ENCODE assay signal across 8 mouse cellular contexts in genomic region chr15:88828800-88829705, GRCm38 (mm10). TPM values are rescaled to one million over a fixed set of nuclear protein-coding genes. Genes with fewer than 3 reads are reported as not detected.
A peak's percentile ranks its signal among the peaks of the same experiment; 100 is the strongest.
DNase-seq lines count a peak whose midpoint lies in the region; ATAC-seq and TF ChIP-seq lines count a peak whose summit lies in the region.

No protein-coding gene starts in this region.

- 51% methylated on average over 17 of the region's 17 CpGs for WGBS in embryonic facial prominence, embryonic 13.5 days
- WGBS in kidney, adult 2 months: 48% methylated on average over 17 of the region's 17 CpGs
- WGBS in limb, embryonic 12.5 days: 56% methylated on average over 17 of the region's 17 CpGs
- 57% methylated on average over 17 of the region's 17 CpGs for WGBS in midbrain, embryonic 14.5 days

- H3K27me3 ChIP-seq in embryonic facial prominence, embryonic 13.5 days: no peaks in the 10 kb centered on the region
- H3K27me3 ChIP-seq in kidney, adult 2 months (replicated peaks; ENCODE audit: control insufficient read depth, insufficient read depth, low read length): no peaks in the 10 kb centered on the region
- H3K27me3 ChIP-seq in limb, embryonic 12.5 days: no peaks in the 10 kb centered on the region
- H3K27me3 ChIP-seq in midbrain, embryonic 14.5 days (ENCODE audit: control insufficient read depth, insufficient read depth, low read length): no peaks in the 10 kb centered on the region

- peak; percentile 89 for DNase-seq in 3T3-L1 (ENCODE audit: low read depth, low spot score)
- DNase-seq in adrenal gland, postnatal 36 days: peak; percentile 92 to 93
- peak; percentile 91 for DNase-seq in heart, adult 8-10 months (ENCODE audit: low spot score)
- peak; percentile 94 for DNase-seq in kidney, adult 2 months
- DNase-seq in midbrain, embryonic 14.5 days: peak; percentile 92
- DNase-seq in spleen, adult 12 weeks (ENCODE audit: low spot score): peak; percentile 66

- peak; percentile 96 for TF ChIP-seq CTCF in kidney, adult 2 months (conservative IDR thresholded peaks at IDR 0.05; ENCODE audit: insufficient read depth, insufficient read length, low read depth, low read length)

- no peak overlapping the region for H3K27ac ChIP-seq in embryonic facial prominence, embryonic 13.5 days
- H3K27ac ChIP-seq in kidney, adult 2 months (ENCODE audit: insufficient read depth, low read depth, low read length): peak overlapping the region; percentile 82
- no peak overlapping the region for H3K27ac ChIP-seq in limb, embryonic 12.5 days
- H3K27ac ChIP-seq in midbrain, embryonic 14.5 days (replicated peaks; ENCODE audit: low read depth, low read length): no peak overlapping the region

- ATAC-seq in embryonic facial prominence, embryonic 13.5 days (ENCODE audit: insufficient number of reproducible peaks, insufficient read depth, low FRiP score, low TSS enrichment, low read depth): peak; percentile 76
- peak; percentile 80 for ATAC-seq in limb, embryonic 12.5 days (ENCODE audit: insufficient number of reproducible peaks, insufficient read depth, low FRiP score, low TSS enrichment, low read depth)
- ATAC-seq in midbrain, embryonic 14.5 days (ENCODE audit: low FRiP score, low TSS enrichment): peak; percentile 87

- no peaks in the 10 kb centered on the region for H3K9me3 ChIP-seq in embryonic facial prominence, embryonic 13.5 days
- no peaks in the 10 kb centered on the region for H3K9me3 ChIP-seq in limb, embryonic 12.5 days
- no peaks in the 10 kb centered on the region for H3K9me3 ChIP-seq in midbrain, embryonic 14.5 days (ENCODE audit: control insufficient read depth, low read length)

- H3K4me2 ChIP-seq in embryonic facial prominence, embryonic 13.5 days: no peak overlapping the region
- H3K4me2 ChIP-seq in limb, embryonic 12.5 days: no peak overlapping the region
- no peak overlapping the region for H3K4me2 ChIP-seq in midbrain, embryonic 14.5 days (ENCODE audit: low read length)

- H3K4me3 ChIP-seq in embryonic facial prominence, embryonic 13.5 days: no peak overlapping the region
- H3K4me3 ChIP-seq in kidney, adult 2 months (ENCODE audit: insufficient read depth, low read depth, low read length): no peak overlapping the region
- H3K4me3 ChIP-seq in limb, embryonic 12.5 days (replicated peaks): no peak overlapping the region
- no peak overlapping the region for H3K4me3 ChIP-seq in midbrain, embryonic 14.5 days (replicated peaks; ENCODE audit: low read depth, low read length)

- H3K9ac ChIP-seq in embryonic facial prominence, embryonic 13.5 days: no peak overlapping the region
- H3K9ac ChIP-seq in limb, embryonic 12.5 days (replicated peaks): no peak overlapping the region
- no peak overlapping the region for H3K9ac ChIP-seq in midbrain, embryonic 14.5 days (replicated peaks; ENCODE audit: low read length)

- H3K36me3 ChIP-seq in embryonic facial prominence, embryonic 13.5 days: peaks cover 32% of the 10 kb centered on the region
- no peaks in the 10 kb centered on the region for H3K36me3 ChIP-seq in kidney, adult 2 months (ENCODE audit: control insufficient read depth, insufficient read depth, low read length)
- H3K36me3 ChIP-seq in limb, embryonic 12.5 days: peaks cover 32% of the 10 kb centered on the region
- H3K36me3 ChIP-seq in midbrain, embryonic 14.5 days (ENCODE audit: control insufficient read depth, insufficient read depth, low read length): peaks cover 32% of the 10 kb centered on the region

- peaks cover 4% of the 10 kb centered on the region for H3K4me1 ChIP-seq in embryonic facial prominence, embryonic 13.5 days
- H3K4me1 ChIP-seq in kidney, adult 2 months (ENCODE audit: control insufficient read depth, insufficient read depth, low read length): peaks cover 37% of the 10 kb centered on the region
- H3K4me1 ChIP-seq in limb, embryonic 12.5 days (replicated peaks): peaks cover 6% of the 10 kb centered on the region
- H3K4me1 ChIP-seq in midbrain, embryonic 14.5 days (ENCODE audit: control insufficient read depth, insufficient read depth, low read length): no peaks in the 10 kb centered on the region

- TF ChIP-seq POLR2A in kidney, adult 2 months (IDR thresholded peaks at IDR 0.05; ENCODE audit: low read depth, low read length): no peak

RNA-seq across cellular contexts. Expression of gene Creld2, which starts 9.6 kb away (rescaled TPM):
- total RNA-seq in adrenal gland, postnatal 36 days (2021): 10 to 100 TPM; 40.1 to 52.8 TPM
- 74.7 and 87.3 TPM in 2 replicates for polyA plus RNA-seq in embryonic facial prominence, embryonic 13.5 days (2015; fragmentation: Nextera tagmentation; extraction: Ambion mirVana)
- total RNA-seq in heart, adult 8-10 months (2022): 10 to 100 TPM; 17.2 to 28.0 (median 21.1) TPM
- polyA plus RNA-seq in kidney, adult 2 months (2012; rRNA removed): 27.3 and 30.4 TPM in 2 replicates
- polyA plus RNA-seq in limb, embryonic 12.5 days (2016; fragmentation: Nextera tagmentation; extraction: Ambion mirVana): 70.6 and 74.7 TPM in 2 replicates
- polyA plus RNA-seq in midbrain, embryonic 14.5 days (2014; fragmentation: Nextera tagmentation; extraction: Ambion mirVana): 49.6 and 53.8 TPM in 2 replicates

RNA-seq across cellular contexts. Expression of gene Alg12, which starts 9.9 kb away (rescaled TPM):
- total RNA-seq in adrenal gland, postnatal 36 days (2021): 10 to 100 TPM; 14.1 to 18.9 TPM
- 11.2 and 12.2 TPM in 2 replicates for polyA plus RNA-seq in embryonic facial prominence, embryonic 13.5 days (2015; fragmentation: Nextera tagmentation; extraction: Ambion mirVana)
- total RNA-seq in heart, adult 8-10 months (2022): 10 to 100 TPM in 2 of 4 experiments, 1 to 10 TPM in 2; 7.4 to 10.3 (median 9.9) TPM
- polyA plus RNA-seq in kidney, adult 2 months (2012; rRNA removed): 18.1 and 21.3 TPM in 2 replicates
- polyA plus RNA-seq in limb, embryonic 12.5 days (2016; fragmentation: Nextera tagmentation; extraction: Ambion mirVana): 10.3 and 11.2 TPM in 2 replicates
- polyA plus RNA-seq in midbrain, embryonic 14.5 days (2014; fragmentation: Nextera tagmentation; extraction: Ambion mirVana): 7.1 and 8.1 TPM in 2 replicates

RNA-seq across cellular contexts. Expression of gene Pim3, which starts 32.9 kb away (rescaled TPM):
- total RNA-seq in adrenal gland, postnatal 36 days (2021): 100 to 1,000 TPM; 123 to 134 TPM
- polyA plus RNA-seq in embryonic facial prominence, embryonic 13.5 days (2015; fragmentation: Nextera tagmentation; extraction: Ambion mirVana): 48.7 and 52.9 TPM in 2 replicates
- total RNA-seq in heart, adult 8-10 months (2022): 100 to 1,000 TPM in 1 of 4 experiments, 10 to 100 TPM in 3; 70.8 to 183 (median 86.1) TPM
- 78.5 and 85.8 TPM in 2 replicates for polyA plus RNA-seq in kidney, adult 2 months (2012; rRNA removed)
- 53.9 and 55.3 TPM in 2 replicates for polyA plus RNA-seq in limb, embryonic 12.5 days (2016; fragmentation: Nextera tagmentation; extraction: Ambion mirVana)
- polyA plus RNA-seq in midbrain, embryonic 14.5 days (2014; fragmentation: Nextera tagmentation; extraction: Ambion mirVana): 49.1 and 53.2 TPM in 2 replicates
